Mouse (Mus musculus): Measurements from ENCODE around the gene Sertad2.

DNA sequence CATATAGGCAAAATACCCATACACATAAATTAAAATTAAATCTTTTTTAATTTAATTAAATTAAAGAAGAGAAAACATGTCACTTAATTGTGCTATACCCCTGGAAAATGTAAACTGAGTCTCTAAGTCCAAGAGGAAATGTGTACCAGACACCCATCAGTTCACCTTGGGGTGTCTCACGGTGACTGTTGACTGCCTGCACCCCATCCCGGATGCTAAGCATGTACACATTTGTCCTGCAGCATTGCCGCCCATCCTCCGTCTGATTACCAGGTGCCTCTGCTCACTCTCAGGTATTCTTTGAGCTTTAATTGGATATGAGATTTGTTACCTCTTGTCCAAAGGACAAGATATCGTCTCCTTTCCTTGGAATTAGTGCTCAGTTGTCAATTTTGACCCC, 99.3 kb downstream of the Sertad2 start:
- TF ChIP-seq GATA1 (IDR thresholded peaks at IDR 0.05; ENCODE audit: low read length) (no peak), TAL1 (IDR thresholded peaks at IDR 0.05; ENCODE audit: low read length) (no peak)
